Mouse (Mus musculus) kidney, adult 2 months (tissue): Measurements from ENCODE around the gene Mgl2.

Experiments
- CTCF ChIP-seq: fragments of 200-500 bp; conservative IDR thresholded peaks from 2 replicates; pipeline ENCODE4 v1.5.1; 2011; ENCODE audit warnings: low read depth, mild to moderate bottlenecking, control low read depth, low read length, moderate library complexity, mixed read lengths; ENCODE audit not compliant: insufficient read depth, insufficient read length
- POLR2A ChIP-seq: fragments of 200-500 bp; IDR thresholded peaks from one replicate; pipeline ENCODE4 v1.6.1; 2011; ENCODE audit warnings: low read depth, low read length, control low read depth

DNA sequence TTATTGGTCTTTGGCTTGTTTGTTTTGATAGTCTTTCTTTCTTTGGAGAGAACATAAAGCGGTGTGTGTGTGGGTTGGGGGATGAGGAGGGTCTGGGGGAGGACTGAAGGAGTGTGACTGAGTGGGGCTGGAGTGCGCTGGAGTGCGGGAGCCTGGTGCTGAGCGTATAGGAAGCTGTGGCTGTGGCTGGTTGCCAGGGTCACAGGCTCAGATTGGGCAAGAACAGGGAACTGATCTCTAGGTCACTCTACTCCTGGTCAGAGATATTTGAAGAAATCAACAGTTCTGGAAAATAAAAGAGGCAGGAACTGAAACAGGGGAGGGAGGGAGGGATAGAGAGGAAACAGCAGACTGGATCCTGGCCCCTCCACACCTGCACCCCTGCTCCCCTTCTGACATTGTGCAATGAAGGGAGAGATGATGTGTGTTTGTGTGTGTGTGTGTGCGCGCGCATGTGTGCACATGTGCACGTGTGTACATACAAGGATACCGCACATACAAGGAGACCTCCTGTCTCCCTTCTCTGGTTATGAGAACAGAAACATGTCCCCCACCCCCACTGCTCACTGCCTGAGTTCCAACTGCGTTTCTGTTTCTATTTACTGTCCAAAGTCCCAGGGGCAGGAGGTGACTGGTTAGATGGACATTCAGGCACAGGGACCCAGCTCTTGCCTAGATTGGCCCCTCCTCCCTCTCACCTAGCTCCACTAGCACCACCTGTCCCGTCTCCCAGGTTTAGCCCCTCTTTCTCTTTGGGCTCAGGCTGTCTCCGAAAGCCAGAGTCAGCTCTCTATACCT is 37.9 kb upstream of the Mgl2 start, which contains the start of gene Asgr2:
- no peak for TF ChIP-seq CTCF
- no peak for TF ChIP-seq POLR2A
